Mouse (Mus musculus): ENCODE measurements around the gene Ube2k. TPM values are rescaled to one million over a fixed set of nuclear protein-coding genes. Genes with fewer than 3 reads are reported as not detected.

Gene Ube2k
- total RNA-seq, 2 experiments from 2014 or later, result 62.9 to 64.2 TPM

DNA sequence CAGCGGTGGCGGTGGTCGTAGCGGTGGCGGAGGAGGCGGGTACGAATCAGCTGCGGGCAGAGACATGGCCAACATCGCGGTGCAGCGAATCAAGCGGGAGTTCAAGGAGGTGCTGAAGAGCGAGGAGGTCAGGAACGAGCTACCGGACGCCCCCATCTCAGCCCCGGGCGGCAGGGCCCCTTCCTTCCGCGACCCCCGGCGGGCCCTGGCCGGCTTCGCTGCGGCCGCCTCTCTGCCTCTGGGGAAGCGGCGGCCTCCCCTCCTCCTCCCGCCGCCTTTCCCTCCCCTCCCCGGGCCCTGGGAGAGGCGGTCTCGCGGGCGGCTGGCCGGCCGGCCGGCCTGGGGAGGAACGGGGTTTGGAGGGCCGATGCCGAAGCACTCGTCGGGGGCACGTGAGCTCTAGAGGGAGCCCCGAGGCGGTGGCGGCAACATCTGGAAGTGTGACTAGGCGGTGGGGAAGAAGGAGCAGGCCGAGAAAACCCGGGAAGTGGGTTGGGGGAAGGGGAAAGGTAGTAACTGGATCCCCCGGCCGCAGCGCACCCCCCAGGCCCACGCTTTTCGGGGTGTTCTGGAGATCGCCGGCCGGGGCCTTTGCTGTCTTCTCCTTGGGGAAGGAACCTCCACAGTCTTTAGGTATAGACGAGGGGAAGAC, 513 bp downstream of the Ube2k start:
- no peak for DNase-seq

DNA sequence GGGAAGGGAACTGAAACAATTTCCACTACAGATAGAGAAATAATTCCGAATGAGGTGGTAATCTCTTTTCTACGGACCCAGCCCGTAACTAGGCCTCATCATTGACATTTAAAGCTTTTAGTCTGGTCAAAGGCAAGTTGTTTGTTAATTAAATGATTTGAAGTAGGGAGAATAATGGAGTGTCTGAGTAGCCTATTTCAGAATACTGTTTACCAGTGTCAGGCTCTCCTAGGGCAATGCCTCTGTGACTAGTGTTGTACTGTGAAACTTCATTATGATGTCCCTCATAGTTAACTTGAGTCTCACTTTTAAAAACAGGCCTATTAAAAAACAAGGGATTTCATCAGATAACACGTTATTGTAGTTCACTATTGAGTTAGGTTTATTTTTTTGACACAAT, 1.1 kb downstream of the Ube2k start:
- DNase-seq, result no peak

DNA sequence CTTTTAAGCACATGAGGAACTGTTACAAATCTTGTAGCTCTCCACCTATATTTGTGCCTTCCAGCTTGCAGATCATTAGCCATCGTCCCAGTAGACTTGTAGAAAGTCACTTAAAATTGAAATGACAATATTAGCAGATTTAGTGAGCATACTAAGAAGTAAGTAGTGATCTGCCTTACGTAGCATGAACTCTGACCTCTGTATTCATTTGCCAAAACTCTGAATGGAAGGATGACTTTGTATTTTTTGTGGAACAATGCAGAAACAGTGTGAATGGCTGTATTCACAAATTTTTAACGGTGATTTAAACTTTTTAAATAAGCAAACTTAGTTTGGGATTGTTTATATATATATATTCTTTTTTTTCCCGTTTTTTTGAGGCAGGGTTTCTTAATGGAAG, 1.8 kb downstream of the Ube2k start:
- DNase-seq, result no peak

DNA sequence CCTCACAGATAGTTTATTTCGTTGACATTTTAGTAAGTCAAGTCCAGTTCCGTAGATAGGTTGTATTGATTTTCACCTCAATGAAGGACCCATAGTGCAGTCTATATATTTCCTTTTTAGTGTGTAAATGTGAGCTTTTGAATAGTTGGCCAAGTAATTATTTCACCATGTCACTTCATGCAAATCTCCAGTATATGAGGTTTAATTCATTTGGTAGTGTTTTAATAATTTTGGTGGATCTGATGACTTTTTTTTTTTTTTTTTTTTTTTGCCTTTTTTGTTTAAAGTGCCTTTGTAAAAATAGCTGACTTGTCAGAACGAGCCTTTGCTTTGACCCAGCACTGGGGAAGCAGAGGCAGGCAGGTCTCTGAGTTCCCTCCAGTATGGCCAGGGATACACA, 2.8 kb downstream of the Ube2k start:
- no peak for DNase-seq

DNA sequence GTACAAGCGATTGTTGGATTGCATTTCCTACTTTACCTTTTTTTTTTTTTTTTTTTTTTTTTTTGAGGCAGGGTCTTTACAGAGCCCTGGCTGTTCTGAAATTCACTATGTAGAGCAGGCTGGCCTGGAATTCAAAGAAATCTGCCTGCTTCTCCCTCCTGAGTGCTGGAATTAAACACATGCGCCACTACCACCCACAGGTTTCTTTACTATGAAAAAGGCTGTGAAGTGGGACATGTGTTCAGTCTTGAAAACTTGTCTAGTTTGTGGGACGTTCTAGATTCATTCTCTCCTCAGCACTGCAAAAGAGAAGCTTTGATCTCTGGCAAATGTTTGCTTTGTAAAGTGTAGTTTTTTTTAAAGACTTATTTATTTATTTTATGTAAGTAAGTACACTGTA, 4.9 kb downstream of the Ube2k start:
- no peak for DNase-seq

DNA sequence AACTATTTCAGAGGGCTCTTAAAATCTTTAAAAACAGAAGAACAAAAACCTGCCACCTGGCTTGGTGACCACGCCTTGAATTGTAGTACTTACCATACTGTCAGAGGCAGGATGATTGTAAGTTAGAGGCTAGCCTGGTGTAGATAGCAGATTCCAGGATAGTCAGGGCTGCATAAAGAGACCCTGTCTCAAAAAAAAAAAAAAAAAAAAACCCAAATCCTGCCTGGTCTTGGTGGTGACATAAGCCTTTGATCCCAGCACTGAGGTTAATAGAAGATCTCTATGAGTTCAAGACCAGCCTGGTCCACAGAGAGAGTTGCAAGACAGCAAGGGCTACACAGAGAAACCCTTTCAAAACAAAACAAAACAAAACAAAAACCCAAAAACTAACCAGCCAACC, 6.5 kb downstream of the Ube2k start:
- no peak for DNase-seq

DNA sequence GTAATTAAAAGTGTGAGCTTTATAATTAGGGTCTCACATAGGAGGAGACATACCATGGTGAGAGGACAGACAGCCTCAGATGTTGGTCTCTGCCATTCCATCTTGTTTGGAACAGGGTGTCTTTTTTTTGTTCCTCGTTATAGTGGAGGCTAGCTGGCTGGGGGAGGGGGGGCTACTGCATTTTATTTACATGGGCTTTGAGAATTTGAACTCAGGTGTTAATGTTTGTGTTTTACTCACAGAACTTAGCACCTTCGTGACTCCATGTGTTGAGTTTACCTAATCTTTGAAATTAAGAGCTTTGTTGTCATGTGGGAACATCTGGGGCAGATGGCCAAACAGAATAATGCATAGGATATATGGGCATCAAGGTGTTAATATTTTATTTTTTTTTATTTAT, 7.6 kb downstream of the Ube2k start:
- no peak for DNase-seq

DNA sequence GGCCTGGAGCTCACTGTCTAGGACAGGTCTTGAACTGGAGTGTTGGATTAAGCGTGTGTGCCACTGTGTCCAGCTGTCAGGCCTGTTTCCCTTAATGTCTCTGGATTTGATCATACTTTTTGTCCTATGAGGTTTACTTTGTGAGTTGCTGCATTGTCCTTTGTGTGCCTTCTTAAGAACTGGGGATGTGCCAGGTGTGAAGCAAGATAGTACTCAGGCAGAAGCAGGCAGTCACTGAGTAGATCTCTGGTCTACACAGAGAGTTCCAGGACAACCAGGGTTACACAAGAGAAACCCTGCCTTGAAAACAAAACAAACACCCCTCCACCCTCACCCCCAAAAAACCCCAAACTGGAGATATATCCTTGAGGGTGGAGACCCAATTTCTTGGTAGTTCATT, 12.6 kb downstream of the Ube2k start:
- no peak for DNase-seq

DNA sequence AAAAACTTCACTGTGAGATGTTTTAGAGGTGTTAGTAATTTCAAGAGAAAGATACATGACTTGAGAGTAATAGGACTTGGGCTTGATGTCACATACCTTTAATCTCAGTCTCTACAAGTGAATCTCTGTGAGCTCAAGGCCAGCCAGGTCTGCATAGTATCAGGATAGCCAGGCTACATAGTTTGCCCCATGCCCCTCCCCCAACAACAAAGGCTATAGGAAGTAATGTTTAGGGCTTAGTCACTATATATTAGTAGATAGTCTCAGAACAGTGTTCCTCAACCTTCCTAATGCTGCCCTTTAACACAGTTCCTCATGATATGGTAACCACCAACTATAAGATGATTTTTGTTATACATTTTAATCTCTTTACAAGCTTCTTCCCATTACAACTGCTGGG, 20.1 kb downstream of the Ube2k start:
- no peak for DNase-seq

DNA sequence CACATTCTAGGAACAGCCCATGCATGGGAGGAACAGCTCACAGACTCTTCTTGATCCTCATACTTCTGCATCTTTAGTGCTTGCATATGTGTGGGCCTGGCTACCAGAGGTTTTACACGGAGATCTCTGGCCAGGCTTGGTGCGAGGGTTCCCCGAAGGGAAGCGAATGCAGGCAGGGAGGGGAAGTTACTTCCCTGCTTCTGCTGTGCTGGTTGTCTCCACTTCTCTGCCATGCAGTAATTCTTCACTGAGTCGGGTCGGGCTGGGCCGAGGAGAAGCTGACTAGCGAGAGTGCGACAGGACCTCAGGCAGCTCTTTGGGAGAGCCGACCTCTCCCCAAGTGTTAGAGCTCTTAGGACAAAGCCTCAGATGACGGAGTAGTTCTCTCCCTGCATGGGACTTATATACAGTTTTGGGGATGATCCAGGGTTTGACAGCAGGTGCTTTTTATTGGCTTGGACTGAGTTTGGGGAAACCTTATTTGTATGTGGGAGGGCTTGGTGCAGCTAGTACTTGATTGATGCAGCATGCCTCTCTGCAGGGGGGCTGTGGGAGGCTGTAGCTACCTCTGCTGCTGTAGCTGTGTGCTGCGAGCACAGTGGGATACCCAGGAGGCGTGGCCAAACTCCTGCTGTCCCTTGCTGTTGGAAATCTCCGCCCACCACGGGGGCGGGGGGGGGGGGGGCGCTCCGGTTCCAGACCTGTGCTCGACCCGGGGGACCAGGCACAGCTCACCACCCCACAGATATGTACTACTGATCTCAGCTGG, 24.3 kb downstream of the Ube2k start:
- no peak for DNase-seq

DNA sequence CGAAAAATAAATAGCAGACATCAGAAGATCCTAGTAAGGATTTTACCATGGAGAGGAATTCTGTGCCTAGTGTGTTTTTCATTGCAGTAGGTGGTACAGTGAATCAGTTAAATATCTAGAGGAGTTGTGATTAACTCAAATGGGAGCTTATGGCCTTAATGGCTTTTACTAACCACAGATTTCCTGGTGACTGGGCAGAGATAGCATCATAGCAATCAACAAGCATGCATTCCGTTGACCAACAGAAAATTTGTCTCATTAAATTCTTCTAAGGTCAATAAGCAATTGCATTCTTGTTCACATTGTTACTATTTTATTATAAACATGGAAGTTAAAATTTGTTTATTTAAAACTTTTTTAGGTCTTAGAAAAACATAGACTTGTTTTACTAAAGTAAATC, 28.5 kb downstream of the Ube2k start:
- DNase-seq, result no peak

DNA sequence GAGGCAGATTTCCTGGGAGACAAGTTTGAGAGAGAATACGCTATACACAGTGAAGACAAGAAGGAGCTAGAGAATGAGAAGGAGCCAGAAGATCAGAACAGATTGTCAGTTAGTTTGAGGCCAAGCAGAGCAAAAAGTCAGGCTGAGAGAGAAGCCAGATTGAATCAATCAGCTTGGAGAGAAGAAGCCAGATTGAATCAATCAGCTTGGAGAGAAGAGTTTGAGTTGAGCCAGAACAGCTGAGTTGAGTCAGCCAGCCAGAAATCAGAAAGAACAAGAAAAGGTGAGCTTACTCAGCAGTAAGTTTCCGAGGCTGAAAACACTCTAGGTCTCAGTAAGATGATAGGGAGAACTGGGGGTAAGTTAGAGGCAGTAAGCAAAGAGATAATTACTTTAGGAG, 37.8 kb downstream of the Ube2k start:
- DNase-seq, result no peak

DNA sequence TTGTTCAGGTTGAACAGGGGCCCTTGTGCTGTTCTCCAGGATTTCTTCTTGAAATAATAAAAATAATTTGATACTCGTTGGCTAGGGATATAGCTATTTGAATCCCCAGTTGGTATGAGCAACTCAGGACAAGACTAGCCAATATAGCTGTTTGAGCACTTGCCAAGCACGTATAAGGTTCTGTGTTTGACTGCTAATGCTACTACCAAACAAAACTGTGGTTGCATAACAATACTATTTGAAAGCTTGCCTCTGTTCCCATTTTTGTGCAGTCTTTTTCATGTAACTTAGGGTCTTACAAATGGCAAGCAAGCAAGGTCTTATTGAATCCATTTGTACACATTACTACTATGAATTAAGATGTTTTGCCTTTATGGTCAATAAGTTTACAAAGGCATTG, 38.9 kb downstream of the Ube2k start:
- no peak for DNase-seq

DNA sequence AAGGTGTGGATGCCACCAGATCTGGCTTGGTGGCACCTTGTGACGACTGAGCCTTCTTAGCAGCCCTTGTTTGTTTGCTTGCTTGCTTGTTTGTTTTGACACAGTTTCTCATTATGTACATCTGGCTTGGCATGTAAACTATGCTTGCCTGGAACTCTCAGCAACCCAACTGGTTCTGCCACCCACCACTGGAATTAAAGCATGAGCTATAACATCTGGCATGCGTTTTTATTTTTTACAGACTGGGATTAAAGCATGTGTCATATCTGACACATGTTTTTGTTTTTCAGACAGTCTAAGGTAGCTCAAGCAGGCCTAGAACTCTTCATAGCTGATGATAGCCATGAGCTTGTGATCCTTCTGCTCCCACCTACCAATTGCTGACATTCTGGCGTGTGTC, 41.5 kb downstream of the Ube2k start:
- no peak for DNase-seq

DNA sequence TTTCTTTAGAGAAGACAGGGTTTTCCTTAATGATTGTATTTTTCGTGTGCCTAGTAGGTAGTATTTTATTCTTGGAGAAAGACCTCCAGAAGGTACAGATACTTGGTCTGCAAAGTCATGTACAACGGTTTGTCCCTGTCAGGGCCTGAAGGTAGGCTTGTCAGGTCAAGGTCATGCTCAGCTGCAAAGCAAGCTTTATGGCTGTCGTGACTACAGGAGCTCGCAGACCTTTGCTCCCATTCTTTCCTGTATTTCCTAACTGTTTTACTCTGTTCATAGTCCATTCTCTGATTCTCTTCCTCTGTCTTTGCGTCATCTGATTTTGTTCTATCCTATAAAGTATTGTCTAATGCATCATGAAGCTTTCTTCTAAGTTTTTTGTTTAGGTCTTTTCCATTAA, 49.3 kb downstream of the Ube2k start:
- no peak for DNase-seq

DNA sequence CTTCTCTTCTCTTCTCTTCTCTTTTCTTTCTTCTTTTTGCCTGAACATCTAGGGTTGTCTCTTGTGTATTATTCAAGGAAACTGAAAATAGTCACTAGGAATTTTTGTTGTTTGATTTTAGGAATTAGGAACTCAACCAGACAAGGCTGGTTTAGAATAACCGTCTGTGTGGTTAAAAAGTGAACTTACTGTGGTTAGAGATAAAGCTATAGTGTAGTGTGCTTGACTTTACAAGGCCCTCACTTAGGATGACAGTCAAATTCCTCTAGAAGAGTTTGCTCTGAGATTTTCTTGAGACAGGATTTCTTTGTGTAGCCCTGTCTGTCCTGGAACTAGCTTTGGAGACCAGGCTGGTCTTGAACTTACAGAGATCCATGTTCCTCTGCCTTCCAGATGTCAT, 53.2 kb downstream of the Ube2k start:
- no peak for DNase-seq

DNA sequence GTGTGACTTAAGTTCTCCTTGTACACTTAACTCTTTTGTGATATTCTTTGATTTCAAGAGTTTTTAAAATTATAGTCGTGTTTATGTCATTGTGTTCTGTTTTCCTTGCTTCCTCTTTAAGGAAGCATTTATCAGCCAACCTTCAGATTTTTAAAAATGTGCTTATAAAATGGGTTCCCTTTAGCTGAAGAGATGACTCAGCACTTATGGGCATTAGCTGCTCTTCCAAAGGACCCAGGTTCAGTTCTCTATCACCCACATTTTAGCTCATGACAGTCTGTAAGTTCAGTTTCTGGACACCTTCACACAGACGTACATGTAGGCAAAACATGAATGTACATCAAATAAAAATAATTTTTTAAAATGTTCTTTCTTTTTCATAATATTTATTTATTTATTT, 55.4 kb downstream of the Ube2k start:
- no peak for DNase-seq

DNA sequence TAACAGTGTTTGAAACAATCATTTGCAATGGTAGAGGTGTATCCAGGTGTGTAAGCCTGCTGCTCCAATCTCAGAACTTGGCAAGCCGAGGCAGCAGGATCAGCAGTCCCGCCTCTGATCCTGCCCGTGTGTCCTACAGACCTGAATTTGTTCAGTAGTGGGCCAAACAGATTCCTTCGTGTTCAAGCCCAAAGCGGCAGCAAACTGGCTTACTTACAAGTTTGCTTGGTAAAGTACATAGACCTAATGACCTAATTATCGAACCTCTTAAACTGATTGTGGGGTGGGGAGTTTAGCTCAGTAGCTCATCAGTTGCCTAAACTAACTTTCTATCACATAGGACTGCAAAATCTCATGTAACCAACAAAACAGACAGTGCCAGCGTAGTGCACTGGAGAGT, 62.6 kb downstream of the Ube2k start:
- no peak for DNase-seq

DNA sequence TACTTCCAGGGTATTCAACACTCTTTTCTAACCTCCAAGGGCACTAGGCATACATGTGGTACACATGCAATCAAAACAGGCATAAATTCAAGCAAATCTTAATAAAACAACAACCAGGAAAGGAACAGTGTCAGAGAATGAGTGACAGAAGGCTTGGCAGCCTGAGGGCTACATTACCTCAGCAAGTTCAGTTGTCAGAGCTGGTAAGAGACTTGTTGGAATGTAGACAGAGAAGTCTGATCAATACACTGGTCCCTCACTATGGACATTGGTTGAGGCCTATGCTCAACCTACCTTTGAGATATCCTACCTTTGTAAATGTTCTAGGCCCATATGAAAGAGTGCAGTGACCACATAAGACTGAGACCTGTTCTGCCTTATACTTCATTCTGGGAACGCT, 69.8 kb downstream of the Ube2k start:
- no peak for DNase-seq

DNA sequence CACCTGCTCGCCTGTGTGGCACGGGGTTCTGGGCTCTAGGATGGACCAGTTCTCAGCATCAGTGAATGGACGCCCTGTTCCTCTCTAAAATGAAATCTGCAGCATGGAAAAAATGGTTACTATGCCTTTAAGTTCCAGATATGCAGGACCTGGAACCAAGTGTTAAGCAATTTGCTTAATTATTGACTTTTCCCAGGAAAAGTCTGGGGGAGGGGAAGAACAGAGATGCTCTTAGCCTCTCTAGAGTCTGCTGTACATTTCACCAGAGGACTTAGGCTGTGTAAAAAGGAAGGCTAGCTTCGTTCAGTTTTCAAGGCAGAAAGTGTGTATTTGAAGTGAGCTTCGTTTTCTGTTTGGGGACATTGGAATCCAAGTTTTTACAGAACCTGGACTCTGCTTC, 72.7 kb downstream of the Ube2k start:
- no peak for DNase-seq

DNA sequence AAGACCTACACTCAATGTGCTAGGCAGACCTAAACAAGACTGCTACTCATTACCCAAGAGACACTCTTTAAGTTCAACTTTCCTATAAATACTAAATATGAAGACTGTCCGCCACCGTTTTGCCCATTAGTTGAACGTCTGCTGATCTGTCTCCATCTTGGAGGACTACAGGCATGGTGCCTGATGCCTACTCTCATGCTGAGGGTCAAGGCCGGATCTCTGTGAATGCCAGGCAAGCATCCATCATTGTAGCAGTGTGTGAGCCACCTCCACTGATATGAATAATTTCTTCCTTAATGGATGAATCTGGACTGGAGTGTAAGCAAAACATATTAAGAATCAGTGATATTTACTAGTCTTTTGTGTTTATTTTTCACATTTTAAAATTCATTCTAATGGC, 73.5 kb downstream of the Ube2k start:
- DNase-seq, result no peak

DNA sequence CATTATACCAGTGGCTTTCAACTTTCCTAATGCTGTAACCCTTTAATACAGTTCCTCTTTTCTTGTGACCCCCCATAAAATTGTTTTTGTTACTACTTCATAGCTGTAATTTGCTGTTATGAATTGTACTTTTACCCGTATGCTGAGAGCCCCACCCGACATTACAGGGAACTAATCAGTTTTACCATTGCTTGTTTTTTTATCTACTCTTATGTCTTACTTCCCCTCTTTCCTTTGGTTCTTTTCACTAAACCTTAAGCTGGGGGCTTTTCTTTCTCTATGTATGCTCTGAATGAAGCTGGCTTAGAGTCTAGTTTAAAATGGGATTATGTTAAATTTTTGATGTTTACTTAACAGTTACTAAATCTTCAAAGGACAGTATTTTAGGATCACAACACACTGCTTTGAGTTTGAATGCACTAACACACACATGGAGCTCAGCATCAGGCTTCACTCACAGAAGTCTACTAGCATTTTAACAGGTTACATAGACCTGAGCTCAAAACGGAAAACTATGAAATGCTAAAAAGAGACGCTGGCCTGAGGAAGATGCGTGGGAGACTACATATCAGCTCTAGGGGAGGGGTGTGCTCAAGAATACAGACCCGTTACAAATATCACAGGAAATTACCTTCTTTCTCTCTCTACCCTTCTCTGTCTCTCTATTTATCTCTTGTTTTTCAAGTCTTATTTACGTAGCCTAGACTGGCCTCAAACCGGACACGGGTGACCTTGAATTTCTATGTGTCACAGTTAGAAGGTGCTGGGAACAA, 76.3 kb downstream of the Ube2k start:
- DNase-seq, result no peak

DNA sequence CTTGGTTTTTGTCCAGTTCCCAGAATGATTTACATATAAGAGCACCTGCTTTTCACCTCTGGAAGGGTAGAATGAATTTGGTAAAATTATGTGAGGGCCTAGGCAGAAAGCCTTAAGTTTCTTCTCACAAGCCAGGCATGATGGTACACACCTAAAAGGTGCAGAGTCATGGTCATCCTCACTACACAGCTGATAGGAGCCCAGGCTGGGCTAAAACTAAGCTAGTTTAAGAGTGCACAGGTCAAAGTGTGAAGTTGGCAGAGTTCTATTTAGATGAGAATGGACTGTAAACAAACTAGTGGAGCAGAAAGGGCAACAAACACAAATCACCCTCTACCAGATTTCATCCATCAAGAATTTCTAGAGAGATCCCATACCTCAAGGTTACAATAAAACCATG, 87.3 kb downstream of the Ube2k start:
- DNase-seq, result no peak

DNA sequence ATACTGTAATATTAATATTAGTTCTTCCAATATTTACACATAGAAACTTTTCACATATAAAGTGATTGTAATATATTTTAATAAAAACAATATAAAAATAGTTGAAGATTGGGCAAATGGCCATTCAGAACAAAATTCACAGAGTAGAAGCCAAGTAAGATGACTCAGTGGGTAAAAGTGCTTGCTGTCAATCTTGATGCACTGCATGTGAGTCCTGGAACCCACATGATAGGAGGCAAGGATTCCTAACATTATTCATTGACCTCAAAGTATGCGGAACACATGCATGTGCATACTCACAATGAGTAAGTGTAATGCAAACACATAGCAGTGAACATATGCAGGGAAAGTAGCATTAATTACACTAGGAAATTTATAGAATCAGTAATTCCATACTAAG, 101.9 kb downstream of the Ube2k start:
- no peak for DNase-seq
